Mouse (Mus musculus): ENCODE measurements around the gene Itga11. TPM values are rescaled to one million over a fixed set of nuclear protein-coding genes. Genes with fewer than 3 reads are reported as not detected.
"Not testable (repeated sequence)": the region's sequence is repeated elsewhere in the genome, so short reads cannot be mapped to it uniquely, and the experiment has no call there.

Itga11 gene
- total RNA-seq, 2 experiments from 2014 or later, result 0.59 to 0.91 TPM

GRCm38 (mm10) chr9:62763478-62763877, 85.9 kb downstream of the Itga11 start:
- no peak for DNase-seq (ENCODE audit: low spot score in 2 of 2)

DNA sequence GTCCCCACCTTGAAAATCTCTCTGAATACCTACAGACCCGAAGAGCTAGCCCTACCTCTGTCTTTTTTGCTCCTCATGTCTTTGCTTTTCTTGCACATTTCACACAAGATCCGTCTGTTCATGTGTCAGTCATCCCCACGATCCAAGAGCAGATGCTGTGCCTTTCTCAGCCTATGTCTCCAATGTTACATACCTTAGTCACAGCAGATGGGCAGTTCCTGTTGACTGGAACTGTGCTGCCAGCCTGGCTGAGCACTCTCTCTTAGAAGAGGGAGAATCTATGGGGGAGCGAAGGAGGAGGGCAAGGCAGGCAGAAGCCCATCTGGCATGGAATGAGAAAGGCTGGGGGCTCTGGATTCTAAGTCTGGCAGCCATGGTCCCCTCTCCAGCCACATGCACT, 87.7 kb downstream of the Itga11 start:
- DNase-seq (ENCODE audit: low spot score in 2 of 2), result no peak

GRCm38 (mm10) chr9:62767464-62767863, 89.8 kb downstream of the Itga11 start:
- no peak for DNase-seq (ENCODE audit: low spot score in 2 of 2)

DNA sequence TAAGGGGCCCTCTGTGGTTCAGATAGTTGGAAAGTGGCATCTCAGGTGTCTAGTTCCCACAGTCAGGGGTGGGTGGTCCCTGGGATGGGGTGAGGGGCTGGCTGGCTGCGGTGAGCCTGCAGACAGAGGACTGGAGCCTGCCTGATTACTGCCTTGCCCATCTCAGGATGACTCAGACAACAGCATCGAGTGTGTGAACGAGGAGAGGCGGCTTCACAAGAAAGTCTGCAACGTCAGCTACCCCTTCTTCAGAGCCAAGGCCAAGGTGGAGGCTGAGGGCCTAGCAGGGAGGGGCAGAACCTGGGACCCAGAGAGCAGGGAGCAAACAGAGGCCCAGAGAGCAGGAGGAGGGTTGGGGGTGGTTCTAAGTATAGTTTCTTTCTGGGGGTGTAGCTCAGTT, 90.7 kb downstream of the Itga11 start:
- DNase-seq (ENCODE audit: low spot score in 2 of 2), result no peak

GRCm38 (mm10) chr9:62772746-62773145, 95.1 kb downstream of the Itga11 start:
- DNase-seq (ENCODE audit: low spot score in 2 of 2), result no peak

DNA sequence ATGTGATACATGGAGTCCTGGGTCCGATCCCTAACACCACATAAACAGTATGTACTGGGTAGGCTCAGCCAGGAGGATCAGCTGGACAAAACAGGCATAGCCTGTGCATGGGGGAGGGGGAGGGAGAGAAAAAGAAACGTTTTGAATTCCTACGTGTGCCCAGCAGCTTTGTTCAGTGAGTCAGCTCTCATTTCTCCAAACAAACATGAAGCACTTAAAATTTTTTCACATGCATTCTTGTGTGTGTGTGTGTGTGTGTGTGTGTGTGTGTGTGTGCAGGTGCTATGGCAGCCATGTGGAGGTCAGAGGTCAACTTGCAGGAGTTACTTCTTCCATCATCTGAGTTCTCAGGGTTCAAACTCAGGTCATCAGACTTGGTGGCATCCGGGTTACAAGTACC, 97.8 kb downstream of the Itga11 start:
- no peak for DNase-seq (ENCODE audit: low spot score in 2 of 2)

DNA sequence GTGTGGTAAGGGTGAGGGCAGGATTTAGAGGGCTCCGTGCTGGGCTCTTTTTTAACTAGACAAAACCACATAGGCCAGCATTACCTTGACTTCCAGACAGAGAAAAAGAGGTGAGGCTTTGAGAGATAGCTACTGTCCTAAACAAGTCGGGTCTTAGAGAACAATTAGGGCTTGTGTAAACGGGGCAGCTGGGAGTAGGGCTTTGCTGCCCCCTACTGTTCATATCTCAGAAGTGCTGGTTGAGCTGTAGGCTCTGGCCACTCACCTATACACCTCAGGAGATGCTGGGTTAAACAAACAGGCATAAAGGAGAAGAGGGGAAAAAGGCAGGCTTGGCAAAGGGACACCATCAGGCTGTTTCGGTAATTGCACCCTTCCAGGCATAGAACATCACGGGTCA, 99.8 kb downstream of the Itga11 start:
- peak; percentile 60 to 75 for DNase-seq (ENCODE audit: low spot score in 2 of 2)

DNA sequence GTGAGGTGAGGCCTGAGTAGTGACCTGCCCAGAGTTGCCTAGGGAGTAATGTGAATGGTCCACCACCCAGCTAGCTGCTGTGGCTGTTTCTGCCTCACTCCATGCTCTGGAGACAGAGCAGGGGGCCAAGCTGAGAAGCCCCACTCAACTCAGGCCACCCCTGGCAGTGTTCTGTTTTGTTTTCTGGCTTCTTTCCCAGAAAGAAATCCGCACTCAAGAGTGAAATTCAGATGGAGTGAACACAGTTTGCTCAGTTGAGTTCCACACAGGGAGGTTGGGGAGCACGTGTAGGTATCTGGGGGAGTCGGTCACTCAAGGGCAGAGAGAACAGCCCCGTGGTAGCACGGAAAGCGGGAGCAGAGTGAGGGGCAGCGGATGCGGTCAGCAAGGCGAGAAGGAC, 101.1 kb downstream of the Itga11 start:
- DNase-seq (ENCODE audit: low spot score in 2 of 2), result no peak

- DNase-seq (ENCODE audit: low spot score in 2 of 2), result no peak
These were observed 104.3 kb downstream of the Itga11 start for GRCm38 (mm10) chr9:62781965-62782364.

- peak; percentile 80 to 82 for DNase-seq (ENCODE audit: low spot score in 2 of 2)
These were observed 105.6 kb downstream of the Itga11 start for GRCm38 (mm10) chr9:62782976-62783781.

GRCm38 (mm10) chr9:62784233-62784632, 106.6 kb downstream of the Itga11 start:
- DNase-seq (ENCODE audit: low spot score in 2 of 2), result no peak

- no peak for DNase-seq (ENCODE audit: low spot score in 2 of 2)
These were observed 109.1 kb downstream of the Itga11 start for GRCm38 (mm10) chr9:62786721-62787120.

- no peak for DNase-seq (ENCODE audit: low spot score in 2 of 2)
These were observed 112.2 kb downstream of the Itga11 start for GRCm38 (mm10) chr9:62789856-62790255.

GRCm38 (mm10) chr9:62799218-62799617, 121.6 kb downstream of the Itga11 start:
- not testable (repeated sequence) for DNase-seq (ENCODE audit: low spot score in 2 of 2)

- no peak for DNase-seq (ENCODE audit: low spot score in 2 of 2)
These were observed 132.5 kb downstream of the Itga11 start for GRCm38 (mm10) chr9:62810095-62810494.

- peak; percentile 47 to 77 for DNase-seq (ENCODE audit: low spot score in 2 of 2)
These were observed 133.2 kb downstream of the Itga11 start for GRCm38 (mm10) chr9:62810543-62811515.

- peak; percentile 89 to 90 for DNase-seq (ENCODE audit: low spot score in 2 of 2)
These were observed 134.0 kb downstream of the Itga11 start, which contains the start of gene Fem1b for GRCm38 (mm10) chr9:62811516-62812121. Gene Fem1b (minus strand): TSS chr9:62811934.

DNA sequence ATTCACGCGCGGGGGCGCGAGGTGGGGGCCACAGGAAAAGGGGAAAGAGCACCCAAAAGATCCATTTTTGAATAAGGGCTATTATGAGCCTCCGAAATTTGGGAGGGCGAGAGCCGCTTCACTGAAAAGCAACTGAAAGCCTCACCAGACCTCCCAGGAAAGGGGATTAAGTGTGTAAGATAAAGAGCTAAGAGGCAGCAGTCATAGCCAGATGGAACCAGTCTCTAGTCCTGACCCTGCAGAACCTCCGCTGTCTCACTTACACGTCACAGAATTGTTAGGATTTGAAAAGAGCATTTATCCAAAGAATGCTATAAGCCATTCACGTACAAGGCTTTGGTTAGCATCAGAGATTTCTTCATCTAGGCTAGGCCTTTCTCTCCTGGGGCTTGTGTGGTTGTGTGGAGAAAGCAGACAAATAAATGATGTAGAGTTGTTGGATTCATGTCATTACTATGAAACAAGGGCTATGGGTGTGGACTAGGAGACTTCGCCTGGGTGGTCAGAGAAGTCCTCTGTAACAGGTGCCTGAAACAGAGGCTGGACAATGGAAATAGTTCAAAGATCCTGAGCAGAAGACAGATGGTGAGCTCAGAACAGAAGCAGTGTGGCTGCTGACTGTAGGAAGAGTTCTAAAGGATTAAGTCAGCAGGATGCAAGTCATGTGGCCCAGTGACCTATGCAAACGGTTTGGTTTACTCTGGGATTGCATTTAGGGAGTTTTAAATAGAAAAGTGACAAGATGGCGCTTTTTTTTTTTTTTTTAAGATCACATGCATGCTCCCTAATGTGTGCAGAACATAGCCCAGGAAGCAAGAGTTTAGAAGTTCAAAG, 134.8 kb downstream of the Itga11 start:
- no peak for DNase-seq (ENCODE audit: low spot score in 2 of 2)

GRCm38 (mm10) chr9:62814751-62815150, 137.1 kb downstream of the Itga11 start:
- DNase-seq (ENCODE audit: low spot score in 2 of 2), result no peak

- no peak for DNase-seq (ENCODE audit: low spot score in 2 of 2)
These were observed 138.9 kb downstream of the Itga11 start for GRCm38 (mm10) chr9:62816323-62817098.

All from layer of hippocampus, postnatal 10 days (tissue).